Mouse (Mus musculus): ENCODE data around the gene Slc15a2.

The Slc15a2 gene

DNA sequence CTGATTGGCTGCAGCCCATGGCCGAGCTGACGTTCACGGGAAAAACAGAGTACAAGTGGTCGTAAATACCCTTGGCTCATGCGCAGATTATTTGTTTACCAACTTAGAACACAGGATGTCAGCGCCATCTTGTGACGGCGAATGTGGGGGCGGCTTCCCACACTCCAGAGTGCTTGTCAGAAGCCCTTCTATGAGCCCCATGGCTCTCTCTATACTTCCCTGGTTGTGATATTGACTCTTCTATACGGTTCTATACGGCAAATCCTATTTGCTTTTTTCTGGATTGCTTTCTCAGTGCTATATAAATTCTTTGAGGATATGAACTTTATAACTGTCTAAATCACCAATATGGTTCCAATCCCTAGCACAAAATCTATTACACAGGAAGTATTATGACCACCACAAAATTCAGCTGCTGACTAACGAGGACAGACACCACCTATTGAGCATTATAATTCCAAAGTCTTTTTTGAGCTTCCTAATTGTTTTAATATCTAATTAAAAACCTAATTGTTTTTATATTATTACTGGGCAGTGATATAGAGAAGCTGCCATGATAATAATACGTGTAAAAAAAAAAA is 14.5 kb downstream of the Slc15a2 start:
- DNase-seq (ENCODE audit: low spot score): no peak

DNA sequence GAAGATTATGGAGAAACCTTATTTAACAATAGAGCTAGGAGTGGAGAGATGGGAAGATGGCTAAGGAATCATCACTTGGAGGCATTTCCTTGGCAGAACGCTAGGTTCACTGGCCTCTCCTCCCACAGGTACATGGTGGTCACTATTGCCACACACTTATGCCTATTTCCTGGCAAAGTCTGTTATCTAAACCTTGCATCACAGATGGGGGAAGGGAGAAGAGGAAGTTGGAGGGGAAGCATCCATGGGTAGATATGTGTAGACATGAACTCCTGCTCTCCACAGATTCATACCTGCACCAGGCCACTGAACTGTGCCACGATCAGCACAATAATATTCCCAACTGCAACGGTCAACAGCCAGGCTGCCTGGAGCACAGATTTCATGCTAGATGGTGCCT is 32.8 kb downstream of the Slc15a2 start:
- DNase-seq (ENCODE audit: low spot score): no peak

DNA sequence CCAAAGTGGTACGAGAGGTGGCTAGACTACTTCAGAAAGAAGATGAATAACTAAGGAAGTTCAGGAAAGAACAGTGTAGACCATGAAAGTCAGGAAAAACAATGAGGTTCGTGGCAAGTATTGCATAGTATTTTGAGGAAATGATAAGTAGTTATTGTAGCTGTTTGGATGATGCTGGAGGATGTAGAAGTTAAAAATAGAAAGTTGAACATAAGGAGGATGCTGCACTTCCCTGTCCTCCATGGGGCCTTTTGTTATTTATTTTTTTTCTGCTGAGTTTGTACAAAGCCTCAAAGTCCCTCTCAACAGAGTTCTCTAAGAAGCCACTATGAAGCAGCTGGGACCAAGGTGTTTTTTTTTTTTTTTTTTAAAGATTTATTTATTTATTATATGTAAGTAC is 37.0 kb downstream of the Slc15a2 start:
- DNase-seq (ENCODE audit: low spot score): no peak

DNA sequence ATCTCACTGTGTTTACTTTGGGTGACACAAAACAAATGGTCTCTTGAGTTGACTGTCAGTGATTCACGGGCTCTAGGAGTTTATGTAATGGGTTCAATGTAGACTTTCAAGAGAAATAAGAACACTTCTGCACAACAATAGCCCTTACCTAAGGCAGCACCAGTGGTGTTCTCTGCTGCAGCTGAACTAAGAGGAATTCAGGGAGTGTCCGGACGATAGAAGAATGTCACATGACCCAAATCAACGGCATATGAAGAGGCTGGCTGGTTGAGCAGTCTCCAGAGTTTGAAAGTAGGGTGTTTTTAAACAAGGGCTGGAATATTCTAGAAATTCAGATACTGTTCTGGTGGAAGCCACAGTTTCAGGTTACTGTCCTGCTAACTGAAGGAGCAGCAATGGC is 37.7 kb downstream of the Slc15a2 start:
- no peak for DNase-seq (ENCODE audit: low spot score)

DNA sequence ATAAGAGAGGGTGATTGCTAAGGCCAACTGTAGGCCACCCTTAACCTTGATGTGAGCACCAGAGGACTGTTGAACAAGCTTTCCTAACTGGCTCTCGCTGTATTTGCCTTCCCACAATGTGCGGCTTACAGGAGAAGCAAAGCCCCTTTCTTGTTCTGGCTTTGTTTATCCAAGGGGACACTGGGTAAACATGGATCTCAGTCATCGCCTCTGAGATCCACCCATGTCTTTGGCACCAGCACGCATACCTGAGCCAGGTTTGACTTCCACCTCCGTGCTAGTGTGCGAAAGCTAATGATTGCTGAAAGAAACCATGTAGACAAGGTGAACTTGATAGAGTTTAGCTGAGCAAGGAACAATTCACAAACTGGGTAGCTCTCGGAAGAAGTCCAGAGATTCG is 41.2 kb downstream of the Slc15a2 start:
- DNase-seq (ENCODE audit: low spot score): no peak

DNA sequence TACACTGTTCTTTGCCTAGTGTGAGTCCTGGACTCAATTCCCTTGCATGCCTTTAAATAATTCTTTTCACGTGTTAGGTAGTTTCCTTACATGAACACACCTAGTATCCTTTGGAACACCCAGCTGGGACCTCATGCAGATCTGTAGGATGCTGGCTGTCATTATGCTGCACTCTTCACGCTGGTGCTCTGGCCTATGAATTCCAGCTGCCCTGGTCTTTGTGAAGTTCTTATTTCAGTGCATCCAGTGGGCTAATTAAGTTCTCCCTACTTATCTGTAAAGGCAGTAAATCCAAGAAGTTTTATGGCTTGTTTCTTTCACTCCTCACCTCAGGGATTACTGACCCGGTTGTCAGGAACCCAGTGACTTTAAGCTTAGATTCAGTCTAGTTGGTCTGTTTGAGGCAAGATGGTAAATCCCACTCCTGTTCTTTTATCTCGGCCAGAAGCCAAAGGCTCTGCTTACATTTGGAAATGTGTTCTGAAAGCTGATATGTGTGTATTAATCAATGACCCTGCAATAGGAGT is 45.3 kb downstream of the Slc15a2 start:
- DNase-seq (ENCODE audit: low spot score): no peak

DNA sequence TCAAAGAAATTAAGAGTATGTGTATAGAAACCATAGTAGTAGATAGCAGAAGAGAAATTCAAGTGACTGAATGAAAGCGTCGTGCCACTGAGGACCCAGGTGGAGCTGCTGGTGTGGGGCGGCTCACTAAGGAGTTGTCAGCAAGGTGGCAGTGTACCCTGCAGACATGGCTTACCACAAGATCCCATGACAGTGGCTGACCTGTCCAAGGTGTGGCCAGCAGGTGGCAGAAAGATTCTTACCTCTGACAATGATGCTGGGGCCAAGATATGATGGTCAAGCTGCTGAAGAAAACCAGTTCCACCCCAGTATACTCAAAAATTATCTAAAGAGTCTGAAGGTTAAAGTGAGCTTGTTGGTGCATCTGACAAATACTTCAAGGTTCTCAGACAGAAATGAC is 49.3 kb downstream of the Slc15a2 start:
- no peak for DNase-seq (ENCODE audit: low spot score)

DNA sequence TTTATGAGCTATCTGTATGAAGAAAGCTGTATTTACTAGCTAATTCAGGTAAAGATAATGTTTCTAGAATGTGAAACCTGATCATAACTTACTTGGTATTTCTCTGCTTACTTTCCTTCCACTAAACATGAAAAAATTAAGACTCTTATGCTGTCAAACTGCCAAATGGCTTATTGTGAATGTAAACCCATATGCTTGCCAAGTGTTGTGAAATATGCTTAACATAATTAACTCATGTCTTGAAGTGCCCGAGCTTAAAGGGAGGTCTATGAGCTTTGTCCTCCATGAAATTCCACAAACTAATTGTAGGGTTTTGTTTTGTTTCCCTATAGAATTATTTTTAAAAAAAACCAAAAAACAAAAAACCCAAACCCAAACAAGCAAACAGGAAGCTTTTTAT is 50.9 kb downstream of the Slc15a2 start:
- DNase-seq (ENCODE audit: low spot score): no peak

DNA sequence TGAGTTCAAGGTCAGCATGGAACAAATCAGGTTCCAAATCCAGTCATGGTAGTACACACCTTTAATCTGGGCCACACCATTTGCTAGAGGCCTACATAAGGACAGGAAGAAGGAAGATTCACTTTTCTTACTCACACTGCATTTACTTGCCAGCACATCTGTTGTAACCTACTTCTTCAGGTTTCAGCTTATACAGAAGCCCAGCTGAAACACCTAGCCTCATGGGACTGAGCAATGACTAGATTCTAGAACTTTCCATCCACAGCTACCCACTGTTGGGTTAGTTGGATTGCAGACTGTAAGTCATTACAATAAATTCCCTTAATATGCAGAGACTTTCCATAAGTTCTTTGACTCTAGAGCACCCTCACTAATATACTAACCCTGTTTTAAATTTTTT is 52.2 kb downstream of the Slc15a2 start:
- DNase-seq (ENCODE audit: low spot score): no peak

DNA sequence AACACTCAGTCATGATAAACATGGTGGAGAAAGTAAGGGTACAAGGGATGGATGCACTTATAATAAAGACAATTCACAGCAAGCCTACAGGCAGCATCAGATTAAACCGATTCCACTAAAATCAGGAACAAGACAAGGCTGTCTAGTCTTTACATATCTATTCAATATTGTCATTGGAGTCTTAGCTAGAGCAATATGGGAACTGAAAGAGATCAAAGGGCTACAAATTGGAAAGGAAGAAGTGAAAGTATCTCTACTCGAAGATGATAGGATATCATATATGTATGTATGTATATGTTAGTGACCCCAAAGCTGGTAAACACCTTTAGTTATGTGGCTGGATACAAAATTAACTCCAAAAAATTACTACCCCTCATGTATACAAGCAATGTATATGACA is 55.8 kb downstream of the Slc15a2 start:
- DNase-seq (ENCODE audit: low spot score): no peak

DNA sequence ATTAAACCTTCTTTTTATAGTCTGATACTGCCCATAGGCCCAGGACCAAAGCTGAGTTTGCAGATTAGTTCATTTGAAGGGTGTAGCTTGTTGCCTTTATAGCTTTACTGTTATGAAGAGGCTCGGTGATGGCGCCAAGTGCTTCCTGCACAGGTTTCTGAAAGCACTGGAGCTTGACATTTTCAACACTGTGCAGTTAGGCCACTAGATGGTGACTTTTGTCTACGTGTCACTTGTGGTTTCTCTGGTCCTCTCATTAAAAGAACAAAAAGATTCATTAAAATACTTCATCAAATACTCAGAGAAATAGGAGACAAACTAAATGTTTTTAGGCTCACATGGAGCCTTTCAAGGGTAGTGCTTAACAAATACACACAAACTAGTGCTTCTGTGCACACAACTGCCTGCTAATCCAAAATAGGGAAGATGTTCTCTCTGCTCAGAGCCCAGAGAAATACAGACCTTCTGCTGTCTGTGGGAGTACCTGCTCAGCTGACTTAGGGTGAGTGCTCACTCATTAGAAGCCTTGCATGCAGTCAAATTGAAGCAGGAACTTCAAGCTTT is 60.8 kb downstream of the Slc15a2 start:
- no peak for DNase-seq (ENCODE audit: low spot score)

DNA sequence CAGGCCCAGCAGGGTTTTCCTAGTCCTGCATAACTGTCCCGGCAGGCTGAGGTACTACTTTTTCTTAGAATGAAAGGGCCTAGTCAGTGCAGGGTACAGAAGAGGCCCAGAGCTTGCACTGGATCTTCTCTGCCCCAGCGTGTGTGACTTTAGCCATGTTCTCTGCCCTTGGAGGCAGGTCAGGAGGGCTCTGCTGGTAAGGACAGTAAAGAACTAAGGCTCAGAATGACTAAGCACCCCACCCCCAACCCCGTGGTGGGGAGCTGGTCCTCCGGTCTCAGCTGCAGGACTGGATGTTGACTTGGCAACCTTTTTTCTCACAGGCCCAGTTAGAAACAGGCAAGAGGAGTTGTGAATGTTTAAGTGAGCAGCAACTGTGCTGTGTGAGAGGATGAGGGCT is 62.0 kb downstream of the Slc15a2 start:
- DNase-seq (ENCODE audit: low spot score): no peak

DNA sequence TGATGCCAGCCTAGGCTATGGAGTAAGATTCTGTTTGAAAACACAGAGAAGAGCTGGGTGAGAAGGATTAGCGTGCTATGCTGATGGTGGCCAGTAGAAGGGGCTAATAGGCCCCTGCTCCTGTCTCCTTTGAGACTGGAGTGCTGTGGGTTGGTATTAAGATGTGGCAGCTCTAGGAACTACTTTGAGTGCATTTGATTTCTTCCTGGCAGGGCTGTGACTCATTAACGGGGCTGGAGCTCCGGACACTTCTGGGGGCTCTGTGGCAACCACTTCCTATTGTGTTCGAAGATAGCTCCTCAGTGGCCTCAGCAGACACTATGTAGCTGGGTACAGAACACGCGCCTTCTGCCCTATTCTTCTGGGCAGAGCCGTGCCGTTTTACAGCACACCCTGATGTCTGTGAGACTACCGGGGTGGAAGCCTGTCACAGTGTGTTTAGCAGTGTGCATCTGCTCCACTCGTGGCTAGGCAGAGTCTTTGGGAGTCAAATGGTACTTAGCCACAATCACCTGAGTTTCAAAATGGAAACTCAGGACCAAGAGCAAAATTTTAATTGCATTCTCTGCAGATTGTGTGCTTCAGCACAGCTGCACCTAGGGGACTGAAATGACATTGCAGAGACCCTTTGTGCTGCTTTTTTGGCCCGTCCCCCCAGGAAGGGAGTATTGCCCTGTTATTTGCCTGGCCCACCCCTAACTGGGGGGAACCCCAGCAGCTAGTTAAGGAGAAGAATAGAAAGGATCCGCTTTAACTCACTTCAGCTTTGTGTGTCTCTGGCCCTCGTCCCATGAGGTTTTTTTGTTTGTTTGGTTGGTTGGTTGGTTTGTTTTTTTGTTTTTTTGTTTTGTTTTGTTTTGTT is 64.3 kb downstream of the Slc15a2 start:
- DNase-seq (ENCODE audit: low spot score): no peak

DNA sequence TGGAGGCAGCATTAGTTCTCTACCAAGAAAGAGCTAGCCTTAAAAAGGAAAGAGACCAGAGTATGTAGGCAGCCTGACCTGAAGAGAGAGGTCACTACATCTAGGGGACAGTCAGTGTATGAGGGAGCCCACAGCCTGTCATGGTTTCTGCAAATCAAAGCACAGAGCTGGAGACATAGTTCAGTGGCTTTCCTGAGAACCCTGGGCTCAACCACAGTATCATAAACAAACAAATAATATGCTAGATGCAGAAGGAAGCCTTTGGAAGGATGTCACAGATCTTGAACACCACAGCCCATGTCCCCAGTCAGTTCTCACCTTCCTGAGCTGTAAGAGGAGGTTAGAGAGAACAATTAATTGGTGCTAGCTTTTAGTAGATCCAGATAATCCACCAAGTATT is 66.1 kb downstream of the Slc15a2 start:
- no peak for DNase-seq (ENCODE audit: low spot score)

DNA sequence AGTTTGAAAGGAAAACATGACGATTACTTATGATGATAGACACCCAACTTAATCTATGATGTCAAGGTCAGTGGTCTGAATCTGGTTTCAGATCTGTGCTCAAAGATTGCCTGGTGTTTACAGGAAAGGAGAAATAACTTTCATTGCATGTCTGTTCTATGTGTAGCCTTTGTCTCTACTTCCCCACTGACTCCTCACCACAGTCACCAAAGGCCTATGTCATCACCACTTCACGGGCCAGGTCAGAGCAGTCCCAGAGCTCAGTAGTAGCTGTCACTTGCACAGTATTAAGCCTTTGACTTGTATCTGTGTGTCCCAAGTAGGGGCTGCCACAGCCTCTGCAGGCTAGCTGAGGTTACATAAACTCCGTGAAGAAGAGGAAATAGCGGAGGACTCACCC is 67.3 kb downstream of the Slc15a2 start:
- DNase-seq (ENCODE audit: low spot score): no peak

DNA sequence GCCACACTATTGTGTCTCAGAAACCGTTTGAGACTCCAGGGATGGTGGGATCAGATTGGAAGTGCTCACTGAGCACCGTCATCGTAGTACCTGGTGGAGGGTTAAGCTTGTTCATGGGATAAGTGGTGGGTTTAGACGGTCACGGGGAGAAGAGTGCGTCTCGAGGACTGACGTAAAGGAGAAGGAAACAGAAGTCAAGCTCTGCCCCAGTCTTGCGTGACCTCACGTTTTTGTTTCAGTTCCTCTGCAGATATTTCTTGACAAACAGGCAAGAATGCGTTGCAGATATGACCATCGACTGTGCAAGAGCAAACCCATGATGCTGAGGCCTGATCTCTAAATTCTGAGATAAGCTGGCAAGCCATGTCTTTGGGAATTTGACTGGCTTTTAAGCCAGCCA is 73.0 kb downstream of the Slc15a2 start:
- no peak for DNase-seq (ENCODE audit: low spot score)

DNA sequence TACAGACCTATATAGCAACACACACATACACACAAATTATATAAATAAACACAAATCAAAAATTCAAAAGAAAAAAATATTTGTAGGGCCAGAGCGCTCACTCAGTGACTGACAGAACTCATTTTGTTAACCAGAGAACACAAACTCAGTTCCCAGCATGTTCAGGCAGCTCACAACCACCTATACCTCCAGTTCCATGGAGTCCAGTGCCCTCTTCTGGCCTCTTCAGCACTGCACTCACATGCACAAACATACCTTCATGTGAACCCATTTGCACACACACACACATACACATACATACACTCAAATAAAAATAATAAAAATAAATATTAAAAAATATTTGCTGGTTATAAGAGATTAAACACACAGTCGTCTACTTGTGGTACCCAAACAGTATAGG is 74.0 kb downstream of the Slc15a2 start:
- no peak for DNase-seq (ENCODE audit: low spot score)

DNA sequence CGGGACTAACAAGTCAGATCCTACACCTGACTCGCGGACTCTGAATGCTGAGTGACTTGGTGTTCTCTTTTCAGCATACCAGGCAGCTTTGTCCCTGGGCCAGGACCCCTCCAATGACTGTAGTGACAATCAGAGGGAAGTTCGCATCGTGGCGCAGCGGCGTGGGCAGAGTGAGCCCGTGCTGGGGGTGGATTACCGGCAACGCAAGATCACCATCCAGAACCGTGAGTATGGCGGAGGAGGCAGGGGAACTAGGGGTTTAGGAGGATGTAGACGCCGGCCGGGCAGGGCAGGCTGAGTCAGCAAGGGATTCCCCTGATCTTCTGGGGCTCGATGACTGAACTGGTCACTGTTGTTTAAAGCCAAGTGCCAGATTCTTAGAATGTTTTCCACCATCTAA is 75.4 kb downstream of the Slc15a2 start:
- no peak for DNase-seq (ENCODE audit: low spot score)

DNA sequence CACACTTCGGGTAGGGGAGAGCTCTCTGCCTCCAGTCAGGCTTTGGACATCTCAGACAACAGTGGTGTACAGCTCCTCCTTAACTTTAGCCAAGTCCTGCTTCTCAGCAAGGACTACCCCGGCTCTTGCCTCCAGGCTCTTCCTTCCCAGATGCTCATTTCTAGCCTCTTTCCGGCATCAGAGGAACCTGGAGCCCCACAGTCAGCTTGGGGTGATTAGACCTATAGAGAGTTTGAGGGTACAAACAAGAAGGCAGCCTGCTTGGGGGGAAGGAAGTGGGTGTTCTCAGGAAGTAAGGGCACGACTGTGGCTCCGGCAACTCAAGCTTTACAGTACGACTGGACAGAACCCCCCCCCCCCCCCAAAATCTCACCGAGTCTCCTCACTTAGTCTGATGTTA is 76.0 kb downstream of the Slc15a2 start:
- no peak for DNase-seq (ENCODE audit: low spot score)

DNA sequence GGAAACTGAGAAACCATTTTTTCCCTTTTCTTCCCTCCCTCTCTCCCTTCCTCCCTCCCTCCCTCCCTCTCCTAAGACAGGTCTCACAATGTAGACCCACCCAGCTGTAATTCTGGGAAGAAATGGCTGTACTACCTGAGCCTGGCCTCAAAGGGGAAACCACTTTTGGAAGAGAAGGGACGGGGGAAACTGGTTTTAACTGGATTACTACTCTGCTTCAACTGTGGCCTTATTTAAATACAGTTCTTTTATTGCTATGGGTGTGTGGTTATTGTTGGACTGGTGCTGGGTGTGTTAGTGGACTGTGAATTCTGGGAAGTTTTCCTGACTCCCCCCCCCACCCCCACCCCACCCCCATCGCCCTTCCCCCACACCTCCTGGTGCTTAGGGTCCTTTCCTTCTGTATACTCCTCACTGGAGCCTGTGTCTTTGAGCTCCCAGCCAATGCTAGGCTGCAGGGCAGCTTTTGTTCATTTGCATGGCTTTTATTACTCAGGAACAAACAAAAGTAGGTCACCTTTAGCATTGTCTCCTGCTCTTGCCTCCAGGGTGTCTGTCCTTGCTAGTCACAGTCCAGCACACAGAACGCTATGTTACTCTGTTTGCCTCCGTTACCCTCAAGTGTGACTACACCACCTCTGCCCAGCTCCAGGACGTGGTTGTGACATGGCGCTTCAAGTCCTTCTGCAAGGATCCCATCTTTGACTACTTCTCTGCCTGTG is 76.9 kb downstream of the Slc15a2 start:
- no peak for DNase-seq (ENCODE audit: low spot score)

DNA sequence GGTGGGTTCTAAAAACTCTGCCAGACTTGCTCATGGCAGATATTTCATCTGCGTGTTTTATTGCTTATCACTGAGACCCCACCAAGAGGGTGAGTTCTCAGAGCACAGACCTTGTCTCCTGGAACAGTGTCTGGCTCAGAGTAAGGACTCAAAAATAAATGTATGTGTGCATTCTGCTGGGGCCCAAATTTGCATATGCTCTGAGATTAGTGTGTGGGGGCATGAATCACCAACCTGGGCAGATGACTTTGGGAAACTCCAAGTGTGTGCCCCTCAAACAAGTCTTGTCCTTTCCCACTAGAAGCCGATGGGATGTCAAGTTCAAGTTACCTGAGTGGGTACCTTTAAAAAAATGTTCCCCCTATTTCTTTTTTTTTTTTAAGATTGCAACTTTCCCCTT is 84.3 kb downstream of the Slc15a2 start:
- DNase-seq (ENCODE audit: low spot score): no peak
